28 mouse cellular contexts compared by ENCODE assay signal in the genomic region with DNA sequence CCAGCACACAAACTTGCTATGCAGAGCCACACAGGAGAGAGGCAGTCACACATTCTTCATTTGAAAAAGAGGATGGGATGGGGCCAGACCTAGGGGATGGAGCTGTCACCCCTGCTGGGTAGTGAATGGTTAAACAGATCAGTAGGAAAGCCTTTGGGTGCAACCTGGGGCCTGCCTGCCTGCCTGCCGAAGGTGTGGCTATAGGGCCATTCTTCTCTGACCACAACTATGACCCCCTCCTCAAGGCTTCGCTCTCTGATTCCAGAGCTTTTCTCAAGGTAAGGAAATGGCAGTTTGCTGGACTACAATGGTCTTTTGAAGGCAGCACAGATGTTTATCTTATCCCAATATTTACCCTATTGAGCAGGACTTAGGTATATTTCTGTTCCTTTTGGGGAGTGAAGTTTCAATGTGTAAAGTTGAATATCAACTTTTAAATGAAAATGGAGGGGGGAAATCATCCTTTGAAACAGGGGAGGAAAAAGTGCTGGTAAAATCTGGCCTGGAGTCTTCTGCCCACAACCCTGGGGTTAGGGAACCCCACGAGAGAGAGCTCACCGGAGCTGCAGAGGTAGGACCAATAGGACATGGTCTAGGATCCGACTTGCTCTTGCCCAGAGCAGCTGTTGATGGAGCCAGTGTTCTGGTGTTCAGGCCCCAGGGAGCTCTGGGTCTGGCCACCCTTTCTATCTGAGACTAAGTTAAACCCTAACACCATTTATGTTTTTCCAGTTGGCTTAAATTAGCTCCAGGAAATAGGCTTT.
DNase-seq lines count a peak whose midpoint lies in the region; ATAC-seq and TF ChIP-seq lines count a peak whose summit lies in the region.
"Had no signal": no experiment of that assay in that cellular context is flagged by ENCODE, and none has a peak within 500 bp of the region (broad histone marks: within the 10 kb centered on the region; RNA-seq: fewer than 3 reads in every experiment).

No protein-coding gene starts in this region.

- no peak overlapping the region for H3K9ac ChIP-seq in kidney, postnatal 0 days (ENCODE audit: low read depth, low read length)
- no peak overlapping the region for H3K9ac ChIP-seq in midbrain, embryonic 11.5 days (ENCODE audit: low read length)
- H3K9ac ChIP-seq in midbrain, embryonic 15.5 days = no peak overlapping the region
- no peak overlapping the region for H3K9ac ChIP-seq in intestine, embryonic 16.5 days (ENCODE audit: low read depth, low read length)
- no peak overlapping the region for H3K9ac ChIP-seq in heart, embryonic 12.5 days
- H3K9ac ChIP-seq: embryonic facial prominence, embryonic 13.5 days; forebrain, embryonic 15.5 days; hindbrain, embryonic 14.5 days; limb, embryonic 12.5 days; liver, embryonic 15.5 days; midbrain, embryonic 12.5 days had no signal

- H3K27me3 ChIP-seq in kidney, postnatal 0 days (ENCODE audit: insufficient read depth, low read length) = no peaks in the 10 kb centered on the region
- no peaks in the 10 kb centered on the region for H3K27me3 ChIP-seq in midbrain, embryonic 11.5 days (ENCODE audit: control insufficient read depth, insufficient read depth, low read length)
- H3K27me3 ChIP-seq in midbrain, embryonic 15.5 days (replicated peaks) = no peaks in the 10 kb centered on the region
- no peaks in the 10 kb centered on the region for H3K27me3 ChIP-seq in intestine, embryonic 16.5 days (replicated peaks; ENCODE audit: control insufficient read depth, insufficient read depth, low read length)
- H3K27me3 ChIP-seq in heart, embryonic 12.5 days (replicated peaks) = no peaks in the 10 kb centered on the region
- H3K27me3 ChIP-seq: CH12.LX; embryonic facial prominence, embryonic 13.5 days; forebrain, embryonic 15.5 days; limb, embryonic 12.5 days; liver, embryonic 15.5 days; Patski had no signal

- no peak overlapping the region for H3K4me3 ChIP-seq in kidney, postnatal 0 days (replicated peaks; ENCODE audit: low read depth, low read length)
- H3K4me3 ChIP-seq in midbrain, embryonic 11.5 days (ENCODE audit: low read depth, low read length) = no peak overlapping the region
- H3K4me3 ChIP-seq in midbrain, embryonic 15.5 days = no peak overlapping the region
- H3K4me3 ChIP-seq in intestine, embryonic 16.5 days (ENCODE audit: low read length) = no peak overlapping the region
- H3K4me3 ChIP-seq in heart, embryonic 12.5 days = no peak overlapping the region
- H3K4me3 ChIP-seq: embryonic facial prominence, embryonic 13.5 days; forebrain, embryonic 10.5 days; forebrain, embryonic 15.5 days; heart, embryonic 10.5 days; limb, embryonic 12.5 days; liver, embryonic 15.5 days; midbrain, embryonic 12.5 days had no signal

- peak overlapping the region; percentile 25; the same call in 1 of the 2 replicates for H3K27ac ChIP-seq in kidney, postnatal 0 days
- no peak overlapping the region for H3K27ac ChIP-seq in midbrain, embryonic 11.5 days (ENCODE audit: low read depth, low read length)
- H3K27ac ChIP-seq in midbrain, embryonic 15.5 days = no peak overlapping the region
- no peak overlapping the region; the same call in 1 of the 2 replicates for H3K27ac ChIP-seq in intestine, embryonic 16.5 days (ENCODE audit: low read length)
- H3K27ac ChIP-seq in heart, embryonic 12.5 days (ENCODE audit: poor library complexity, severe bottlenecking) = no peak overlapping the region
- H3K27ac ChIP-seq: embryonic facial prominence, embryonic 13.5 days; forebrain, embryonic 10.5 days; forebrain, embryonic 15.5 days; heart, embryonic 10.5 days; hindbrain, embryonic 14.5 days; limb, embryonic 12.5 days; liver, embryonic 15.5 days; midbrain, embryonic 12.5 days had no signal

- no peak for DNase-seq in kidney, postnatal 0 days (ENCODE audit: low spot score)
- DNase-seq in kidney, postnatal 4 days = no peak
- DNase-seq in midbrain, embryonic 11.5 days (ENCODE audit: low spot score, missing footprints) = peak; percentile 75
- DNase-seq in heart, postnatal 4 days = no peak
- DNase-seq: adrenal gland, postnatal 25 days; B cell, adult 2 months; cerebellum, adult 18-20 months; cerebellum, postnatal 10 days; gastrocnemius, postnatal 25 days; heart, adult 11 months; kidney, postnatal 14 days; right cerebral cortex, postnatal 25 days; thymus, postnatal 4 days had no signal

- no peak for TF ChIP-seq CTCF in kidney, postnatal 0 days (IDR thresholded peaks at IDR 0.05; ENCODE audit: low read depth)

- H3K36me3 ChIP-seq in kidney, postnatal 0 days (ENCODE audit: insufficient read depth, low read length) = no peaks in the 10 kb centered on the region
- H3K36me3 ChIP-seq in midbrain, embryonic 11.5 days (ENCODE audit: control insufficient read depth, insufficient read depth, low read length) = no peaks in the 10 kb centered on the region
- H3K36me3 ChIP-seq in midbrain, embryonic 15.5 days (replicated peaks) = no peaks in the 10 kb centered on the region
- no peaks in the 10 kb centered on the region for H3K36me3 ChIP-seq in intestine, embryonic 16.5 days (ENCODE audit: control insufficient read depth, insufficient read depth, low read length)
- no peaks in the 10 kb centered on the region for H3K36me3 ChIP-seq in heart, embryonic 12.5 days
- H3K36me3 ChIP-seq: embryonic facial prominence, embryonic 13.5 days; forebrain, embryonic 10.5 days; forebrain, embryonic 15.5 days; G1E; heart, embryonic 10.5 days; limb, embryonic 12.5 days; liver, embryonic 15.5 days; midbrain, embryonic 12.5 days had no signal

- H3K4me2 ChIP-seq in kidney, postnatal 0 days (ENCODE audit: low read length) = no peak overlapping the region
- no peak overlapping the region for H3K4me2 ChIP-seq in midbrain, embryonic 11.5 days
- no peak overlapping the region for H3K4me2 ChIP-seq in midbrain, embryonic 15.5 days
- no peak overlapping the region for H3K4me2 ChIP-seq in intestine, embryonic 16.5 days (ENCODE audit: low read depth, low read length)
- no peak overlapping the region for H3K4me2 ChIP-seq in heart, embryonic 12.5 days
- H3K4me2 ChIP-seq: embryonic facial prominence, embryonic 13.5 days; forebrain, embryonic 15.5 days; hindbrain, embryonic 14.5 days; limb, embryonic 12.5 days; liver, embryonic 15.5 days; midbrain, embryonic 12.5 days had no signal

- no peak for ATAC-seq in kidney, postnatal 0 days (replicated peaks; ENCODE audit: low FRiP score, low read depth)
- 0 out of 2 replicates have a peak, but pooled peaks have one; percentile 8 for ATAC-seq in midbrain, embryonic 11.5 days (ENCODE audit: low FRiP score)
- no peak for ATAC-seq in midbrain, embryonic 15.5 days (replicated peaks)
- peak; percentile 21; the same call in 1 of the 2 replicates for ATAC-seq in intestine, embryonic 16.5 days
- ATAC-seq in heart, embryonic 12.5 days (ENCODE audit: insufficient number of reproducible peaks, low FRiP score) = no peak
- ATAC-seq: forebrain, embryonic 15.5 days; lung, postnatal 0 days; Patski had no signal

- WGBS in kidney, postnatal 0 days = 62% methylated on average over 5 of the region's 5 CpGs
- WGBS in midbrain, embryonic 11.5 days = 66% methylated on average over 5 of the region's 5 CpGs
- WGBS in midbrain, embryonic 15.5 days = 70% methylated on average over 5 of the region's 5 CpGs
- WGBS in intestine, embryonic 16.5 days = 59% methylated on average over 5 of the region's 5 CpGs
- WGBS in heart, embryonic 12.5 days = 32% methylated on average over 5 of the region's 5 CpGs

- no peaks in the 10 kb centered on the region for H3K4me1 ChIP-seq in kidney, postnatal 0 days (replicated peaks; ENCODE audit: insufficient read depth, low read length)
- peaks cover 6% of the 10 kb centered on the region; the same call in 1 of the 2 replicates for H3K4me1 ChIP-seq in midbrain, embryonic 11.5 days (ENCODE audit: control insufficient read depth, insufficient read depth, low read length)
- peaks cover 2% of the 10 kb centered on the region; the same call in 1 of the 2 replicates for H3K4me1 ChIP-seq in midbrain, embryonic 15.5 days
- H3K4me1 ChIP-seq in intestine, embryonic 16.5 days (ENCODE audit: control insufficient read depth, insufficient read depth, low read length) = no peaks in the 10 kb centered on the region; the same call in 1 of the 2 replicates
- 0 out of 2 replicates have a peak, but pooled peaks cover 2% of the 10 kb centered on the region for H3K4me1 ChIP-seq in heart, embryonic 12.5 days (replicated peaks)
- H3K4me1 ChIP-seq: heart, embryonic 10.5 days; limb, embryonic 12.5 days; liver, embryonic 15.5 days had no signal

- H3K9me3 ChIP-seq in kidney, postnatal 0 days (replicated peaks; ENCODE audit: low read length) = no peaks in the 10 kb centered on the region
- H3K9me3 ChIP-seq in midbrain, embryonic 11.5 days (ENCODE audit: control insufficient read depth, low read length) = no peaks in the 10 kb centered on the region
- no peaks in the 10 kb centered on the region for H3K9me3 ChIP-seq in midbrain, embryonic 15.5 days
- H3K9me3 ChIP-seq in intestine, embryonic 16.5 days (ENCODE audit: control insufficient read depth, low read length) = no peaks in the 10 kb centered on the region
- 0 out of 2 replicates have a peak, but pooled peaks cover 3% of the 10 kb centered on the region for H3K9me3 ChIP-seq in heart, embryonic 12.5 days (replicated peaks)
- H3K9me3 ChIP-seq: embryonic facial prominence, embryonic 13.5 days; forebrain, embryonic 10.5 days; forebrain, embryonic 15.5 days; heart, embryonic 10.5 days; liver, embryonic 15.5 days; midbrain, embryonic 12.5 days had no signal

Comparison
In these comparisons a context has a peak if more than half of its experiments do, and no peak if none do; other contexts are left out.
1. ATAC-seq: peak in midbrain, embryonic 11.5 days (single experiment) and intestine, embryonic 16.5 days (single experiment); none in kidney, postnatal 0 days (single experiment), midbrain, embryonic 15.5 days (single experiment) and heart, embryonic 12.5 days (single experiment).